Mouse (Mus musculus) CH12.LX (cell line): ENCODE measurements around the gene Ankrd66.

Source experiments
- CTCF ChIP-seq, 2 experiments: IDR thresholded peaks in 1 of 2; conservative IDR thresholded peaks in 1 of 2; 2 replicates each; pipeline ENCODE4 v1.5.1; 2011 to 2012; ENCODE audit warnings: low read depth in 2 of 2, low read length in 2 of 2, improper control_type of control experiment in 1 of 2, inconsistent platforms in 1 of 2, mild to moderate bottlenecking in 1 of 2, moderate library complexity in 1 of 2
- ELF1 ChIP-seq: IDR thresholded peaks from 2 replicates; pipeline ENCODE4 v1.6.1; 2014; ENCODE audit warnings: low read depth, mild to moderate bottlenecking, inconsistent platforms, low read length, improper control_type of control experiment
- EP300 ChIP-seq: IDR thresholded peaks from 2 replicates; pipeline ENCODE4 v1.6.1; 2011; ENCODE audit warnings: low read length, improper control_type of control experiment
- GABPA ChIP-seq: IDR thresholded peaks from 2 replicates; pipeline ENCODE4 v1.6.1; 2012; ENCODE audit warnings: low read depth, low read length, improper control_type of control experiment, inconsistent platforms; ENCODE audit not compliant: insufficient replicate concordance
- JUND ChIP-seq: conservative IDR thresholded peaks from 2 replicates; pipeline ENCODE4 v1.6.1; 2011; ENCODE audit warnings: low read depth, low read length, improper control_type of control experiment
- MAX ChIP-seq: IDR thresholded peaks from 2 replicates; pipeline ENCODE4 v1.6.1; 2011; ENCODE audit warnings: low read length, improper control_type of control experiment
- POLR2A ChIP-seq: IDR thresholded peaks from 2 replicates; pipeline ENCODE4 v1.6.1; 2011; ENCODE audit warnings: low read depth, mild to moderate bottlenecking, improper control_type of control experiment, low read length
- SIN3A ChIP-seq: IDR thresholded peaks from 2 replicates; pipeline ENCODE4 v1.6.1; 2012; ENCODE audit warnings: low read length, improper control_type of control experiment, inconsistent platforms
- SMC3 ChIP-seq: IDR thresholded peaks from 2 replicates; pipeline ENCODE4 v1.6.1; 2011; ENCODE audit warnings: low read depth, low read length, improper control_type of control experiment
- USF2 ChIP-seq: conservative IDR thresholded peaks from 2 replicates; pipeline ENCODE4 v1.6.1; 2011; ENCODE audit warnings: low read depth, low read length, improper control_type of control experiment
- ZC3H11A ChIP-seq: IDR thresholded peaks from 2 replicates; pipeline ENCODE4 v1.6.1; 2012; ENCODE audit warnings: low read depth, mild to moderate bottlenecking, inconsistent platforms, low read length, improper control_type of control experiment
- ZNF384 ChIP-seq: IDR thresholded peaks from 2 replicates; pipeline ENCODE4 v1.6.1; 2012; ENCODE audit warnings: low read depth, low read length, improper control_type of control experiment, inconsistent platforms

DNA sequence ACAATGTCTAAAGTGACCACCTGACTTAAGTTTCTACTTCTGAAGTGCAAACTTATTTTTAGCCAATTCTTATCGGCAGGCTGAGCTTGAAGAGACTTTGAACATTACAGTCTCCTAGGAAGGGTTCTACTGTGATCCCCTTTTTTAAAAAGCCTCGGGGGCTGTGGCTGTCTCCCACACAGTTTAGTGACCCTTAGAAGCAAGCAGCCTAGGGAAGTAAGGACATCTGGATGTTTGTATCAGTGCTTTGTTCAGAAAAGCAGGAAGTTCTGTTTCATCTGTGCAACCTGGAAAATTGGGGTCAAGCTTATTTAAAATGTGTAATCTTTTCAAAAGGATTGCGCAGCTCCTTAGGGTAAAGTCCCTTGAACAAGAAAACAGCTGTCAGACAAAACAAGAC, 37.0 kb upstream of the Ankrd66 start:
- TF ChIP-seq SIN3A, result no peak
- no peak for TF ChIP-seq CTCF (conservative IDR thresholded peaks at IDR 0.05 in 1 of 2, IDR thresholded peaks at IDR 0.05 in 1 of 2; ENCODE audit: low read depth in 2 of 2, low read length in 2 of 2)
- no peak for TF ChIP-seq GABPA
- no peak for TF ChIP-seq ZNF384
- no peak for TF ChIP-seq POLR2A
- TF ChIP-seq MAX, result no peak
- no peak for TF ChIP-seq USF2
- no peak for TF ChIP-seq SMC3
- TF ChIP-seq ELF1, result no peak
- no peak for TF ChIP-seq JUND
- no peak for TF ChIP-seq ZC3H11A
- no peak for TF ChIP-seq EP300
